Mouse (Mus musculus) kidney, postnatal 4 days (tissue): ENCODE data around the gene Zfp37.
"Not testable (repeated sequence)": the region's sequence is repeated elsewhere in the genome, so short reads cannot be mapped to it uniquely, and the experiment has no call there.

Experiments
- DNase-seq, 2 experiments: peaks; one replicate each; pipeline ENCODE4 v3.0.0; 2021; ENCODE audit warnings: mixed read lengths in 2 of 2

The Zfp37 gene

GRCm38 (mm10) chr4:62208696-62209380 lies 22.0 kb downstream of the Zfp37 start:
- no peak for DNase-seq

- peak; percentile 95 to 96 for DNase-seq
Measured at GRCm38 (mm10) chr4:62207851-62208695, 22.8 kb downstream of the Zfp37 start.

- DNase-seq, result no peak
Measured at GRCm38 (mm10) chr4:62199923-62200529, 30.8 kb downstream of the Zfp37 start.

- DNase-seq, result no peak
Measured at GRCm38 (mm10) chr4:62188778-62189177, 42.1 kb downstream of the Zfp37 start.

GRCm38 (mm10) chr4:62177282-62177681 lies 53.6 kb downstream of the Zfp37 start:
- DNase-seq, result peak; percentile 19 to 24

GRCm38 (mm10) chr4:62174471-62174870 lies 56.4 kb downstream of the Zfp37 start:
- no peak for DNase-seq

GRCm38 (mm10) chr4:62167636-62168035 lies 63.2 kb downstream of the Zfp37 start:
- DNase-seq, result not testable (repeated sequence)

- DNase-seq, result no peak
Measured at GRCm38 (mm10) chr4:62158401-62158800, 72.4 kb downstream of the Zfp37 start.

GRCm38 (mm10) chr4:62150811-62151210 lies 80.0 kb downstream of the Zfp37 start, which contains the start of gene Mup21:
Gene Mup21 (minus strand): TSS chr4:62150863.
- DNase-seq, result no peak
